Mouse (Mus musculus) ES-E14 (cell line): ENCODE measurements around the gene Slc35c1. TPM values are rescaled to one million over a fixed set of nuclear protein-coding genes. Genes with fewer than 3 reads are reported as not detected.

ENCODE experiments used
- DNase-seq: peaks from one replicate; pipeline ENCODE4 v3.0.0-alpha.2; 2013; ENCODE audit warnings: low read depth, low spot score
- H3K27ac ChIP-seq: 2 replicates; pipeline ENCODE4 v1.5.1; 2012; ENCODE audit warnings: low read depth, mild to moderate bottlenecking, low read length, moderate library complexity, mixed read lengths; ENCODE audit not compliant: poor library complexity, insufficient read depth, severe bottlenecking
- H3K36me3 ChIP-seq: 2 replicates; pipeline ENCODE4 v1.6.1; 2012; ENCODE audit warnings: mild to moderate bottlenecking, low read length, moderate library complexity, mixed read lengths; ENCODE audit not compliant: control insufficient read depth, poor library complexity, insufficient read depth, severe bottlenecking
- H3K4me1 ChIP-seq, 2 experiments: fragments of 150-350 bp in 1 of 2; sonication (generic) in 1 of 2; 2 replicates each; pipeline ENCODE4 v1.6.1; 2012; ENCODE audit warnings: low read length in 2 of 2, mild to moderate bottlenecking in 1 of 2, mixed read lengths in 1 of 2; ENCODE audit not compliant: control insufficient read depth in 2 of 2, insufficient read depth in 2 of 2, poor library complexity in 1 of 2
- H3K4me3 ChIP-seq, 2 experiments: fragments of 150-350 bp in 1 of 2; sonication (generic) in 1 of 2; 2 replicates each; pipeline ENCODE4 v1.5.1; 2012; ENCODE audit warnings: low read length in 2 of 2, low read depth in 1 of 2, mild to moderate bottlenecking in 1 of 2, mixed read lengths in 1 of 2; ENCODE audit not compliant: insufficient read depth in 1 of 2, poor library complexity in 1 of 2, severe bottlenecking in 1 of 2
- H3K9ac ChIP-seq: 2 replicates; pipeline ENCODE4 v1.6.1; 2012; ENCODE audit warnings: low read depth, mild to moderate bottlenecking, low read length, mixed read lengths; ENCODE audit not compliant: poor library complexity, insufficient read depth, severe bottlenecking
- H3K9me3 ChIP-seq: fragments of 150-350 bp; sonication (generic); 2 replicates; pipeline ENCODE4 v1.6.1; 2012; ENCODE audit warnings: low read depth, mild to moderate bottlenecking, low read length; ENCODE audit not compliant: control insufficient read depth, insufficient read depth
- CHD2 ChIP-seq: IDR thresholded peaks from 2 replicates; pipeline ENCODE4 v1.6.1; 2014; ENCODE audit warnings: mild to moderate bottlenecking, low read depth, low read length, inconsistent platforms
- HCFC1 ChIP-seq: IDR thresholded peaks from 2 replicates; pipeline ENCODE4 v1.6.1; 2012; ENCODE audit warnings: low read length, inconsistent platforms, borderline replicate concordance; ENCODE audit not compliant: insufficient read depth
- MAFK ChIP-seq: IDR thresholded peaks from 2 replicates; pipeline ENCODE4 v1.6.1; 2014; ENCODE audit warnings: mild to moderate bottlenecking, low read depth, low read length, inconsistent platforms; ENCODE audit not compliant: insufficient read depth
- ZC3H11A ChIP-seq: IDR thresholded peaks from 2 replicates; pipeline ENCODE4 v1.6.1; 2012; ENCODE audit warnings: low read depth, mild to moderate bottlenecking, inconsistent platforms, low read length, borderline replicate concordance
- ZNF384 ChIP-seq: IDR thresholded peaks from 2 replicates; pipeline ENCODE4 v1.6.1; 2012; ENCODE audit warnings: low read depth, low read length, inconsistent platforms
- in situ Hi-C, 2 experiments: fragments of 600-800 bp; cut with MboI; formaldehyde crosslinking; loops; one replicate each; pipeline ENCODE4 v1.15.1; 2025; ENCODE audit warnings: low sequenced_read_pairs in 2 of 2, inconsistent platforms in 1 of 2; ENCODE audit not compliant: unreplicated experiment in 2 of 2
- total RNA-seq: library from RNA; depleted of rRNA; stranded (reverse); fragments of 300-350 nt; gene quantifications from 2 replicates; pipeline ENCODE4 v1.2.3, GENCODE M21; 2012; rRNA removed

The Slc35c1 gene
- total RNA-seq, 1 experiment, result 5.2 TPM

GRCm38 (mm10) chr2:92405687-92406086, 54.7 kb downstream of the Slc35c1 start:
- Histone ChIP-seq H3K4me1 (peaks cover 0 to 3% of the 10 kb centered on the region in 2 experiments; a peak in 1 of 4 replicates), H3K27ac (no peak overlapping the region), H3K9me3 (no peaks in the 10 kb centered on the region), H3K9ac (no peak overlapping the region), H3K36me3 (peaks cover 37% of the 10 kb centered on the region), H3K4me3 (no peak overlapping the region)
- no peak for TF ChIP-seq ZNF384
- no peak for TF ChIP-seq ZC3H11A
- no peak for TF ChIP-seq CHD2
- no peak for TF ChIP-seq MAFK
- TF ChIP-seq HCFC1, result no peak
- DNase-seq, result no peak
- in situ Hi-C loops, result no loop called here

DNA sequence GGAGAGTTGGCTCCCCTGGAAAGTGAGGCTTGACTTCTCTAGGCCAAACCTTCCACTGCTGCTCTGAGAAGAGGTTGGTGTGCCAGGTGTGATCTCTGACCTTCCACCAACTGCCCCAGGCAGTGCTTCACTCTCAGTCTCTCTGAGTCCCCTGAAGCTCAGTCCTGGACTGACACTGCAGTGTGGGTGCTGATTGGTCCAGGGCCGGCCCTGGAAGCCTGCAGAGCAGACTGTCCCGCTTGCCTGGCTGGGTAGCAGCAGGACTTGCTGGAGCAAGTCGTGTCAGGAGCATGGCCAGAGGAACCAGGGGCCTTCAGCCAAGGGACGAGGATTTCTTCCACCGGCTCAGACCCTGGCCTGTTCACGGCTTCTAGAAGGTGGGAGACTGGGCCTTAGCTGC, 55.6 kb downstream of the Slc35c1 start:
- H3K9me3 ChIP-seq, result no peaks in the 10 kb centered on the region
- H3K4me3 ChIP-seq, result no peak overlapping the region
- no peak overlapping the region for H3K27ac ChIP-seq
- no peak for TF ChIP-seq CHD2
- TF ChIP-seq HCFC1, result no peak
- TF ChIP-seq ZC3H11A, result no peak
- TF ChIP-seq ZNF384, result no peak
- no peak for TF ChIP-seq MAFK
- in situ Hi-C loops, result no loop called here
- DNase-seq, result no peak
- H3K9ac ChIP-seq, result no peak overlapping the region
- peaks cover 0 to 3% of the 10 kb centered on the region in 2 experiments; a peak in 1 of 4 replicates for H3K4me1 ChIP-seq
- peaks cover 27% of the 10 kb centered on the region for H3K36me3 ChIP-seq

DNA sequence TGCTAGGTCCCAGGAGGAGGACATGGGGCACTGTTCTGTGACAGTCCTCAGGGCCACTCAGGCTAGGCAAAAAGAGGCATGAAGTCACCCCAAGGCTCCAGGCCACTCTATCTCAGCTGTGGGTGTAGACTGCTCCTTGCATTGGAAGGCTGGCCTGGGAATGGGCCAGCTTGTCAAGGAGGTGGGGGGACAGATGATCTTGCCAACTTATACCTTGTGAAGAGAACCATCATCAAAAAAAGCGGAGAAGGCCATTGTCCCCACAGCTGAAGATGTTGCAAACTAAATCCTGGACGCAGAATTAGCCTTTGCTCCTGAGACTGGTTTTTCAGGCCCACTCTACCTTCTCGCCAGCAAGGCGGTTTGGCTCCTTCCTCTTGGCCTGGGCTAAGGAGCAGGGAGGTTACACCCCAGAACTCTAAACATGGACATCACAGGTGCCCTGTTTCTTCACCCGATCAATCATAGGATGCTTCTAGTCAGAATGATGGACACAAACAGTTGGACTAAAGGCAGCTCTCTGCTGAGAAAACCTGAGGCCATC, 56.5 kb downstream of the Slc35c1 start:
- no peak overlapping the region for H3K27ac ChIP-seq
- TF ChIP-seq HCFC1 (no peak), ZNF384 (no peak), ZC3H11A (no peak), CHD2 (no peak), MAFK (no peak)
- H3K36me3 ChIP-seq, result peaks cover 21% of the 10 kb centered on the region
- no peak overlapping the region for H3K9ac ChIP-seq
- H3K4me1 ChIP-seq, result peaks cover 0 to 3% of the 10 kb centered on the region in 2 experiments; a peak in 1 of 4 replicates
- in situ Hi-C loops, result no loop called here
- DNase-seq, result no peak
- H3K9me3 ChIP-seq, result no peaks in the 10 kb centered on the region
- no peak overlapping the region for H3K4me3 ChIP-seq

Other genes with a start within 250 kb of the Slc35c1 start
- gene Pex16, start 85.9 kb downstream of the Slc35c1 start, total RNA-seq, result 21.1 and 30.0 TPM in 2 replicates
- 10.3 and 17.5 TPM in 2 replicates for gene Large2, start 85.7 kb downstream of the Slc35c1 start, total RNA-seq
- 1.3 and 1.6 TPM in 2 replicates for gene 1700029I15Rik, start 78.0 kb downstream of the Slc35c1 start, total RNA-seq
- gene Mapk8ip1, start 59.3 kb downstream of the Slc35c1 start, total RNA-seq, result 10.1 and 11.6 TPM in 2 replicates
- gene Cry2, start 26.5 kb downstream of the Slc35c1 start, total RNA-seq, result 11.7 and 19.3 TPM in 2 replicates
- 0.42 and 0.98 TPM in 2 replicates for gene Chst1, start 139.2 kb upstream of the Slc35c1 start, total RNA-seq